Mouse (Mus musculus): ENCODE data around the gene Msantd2. TPM values are rescaled to one million over a fixed set of nuclear protein-coding genes. Genes with fewer than 3 reads are reported as not detected.

Gene Msantd2
- 7.6 and 13.2 TPM in 2 replicates for polyA plus RNA-seq (2012; rRNA removed; ENCODE audit: low replicate concordance)

GRCm38 (mm10) chr9:37488611-37489396, at the start of gene Msantd2:
TSS of gene Msantd2 (plus strand) at chr9:37489319.

GRCm38 (mm10) chr9:37527396-37528224, 38.5 kb downstream of the Msantd2 start, which contains the start of gene Esam:
TSS of gene Esam (plus strand) at chr9:37528078.

GRCm38 (mm10) chr9:37539170-37540025, 50.3 kb downstream of the Msantd2 start, which contains the start of gene Vsig2:
TSS of gene Vsig2 (plus strand) at chr9:37539255.

GRCm38 (mm10) chr9:37552536-37553293, 63.6 kb downstream of the Msantd2 start, which contains the start of gene Nrgn:
TSS of gene Nrgn (minus strand) at chr9:37552904.

GRCm38 (mm10) chr9:37554838-37555748, 66.0 kb downstream of the Msantd2 start, which contains the start of gene Siae:
TSS of gene Siae (plus strand) at chr9:37555698.

Other genes starting within 250 kb of the Msantd2 start
- 2.7 and 72.0 TPM in 2 replicates for gene Slc37a2, start 233.6 kb upstream of the Msantd2 start, polyA plus RNA-seq (2012; rRNA removed; ENCODE audit: low replicate concordance)
- gene Ccdc15, start 140.9 kb upstream of the Msantd2 start, polyA plus RNA-seq (2012; rRNA removed; ENCODE audit: low replicate concordance), result 0.30 and 0.82 TPM in 2 replicates
- gene Hepacam, start 122.0 kb upstream of the Msantd2 start, polyA plus RNA-seq (2012; rRNA removed; ENCODE audit: low replicate concordance), result 0.23 and 1.3 TPM in 2 replicates
- 8.2 and 12.8 TPM in 2 replicates for gene Robo4, start 87.4 kb upstream of the Msantd2 start, polyA plus RNA-seq (2012; rRNA removed; ENCODE audit: low replicate concordance)
- 1.4 and 4.5 TPM in 2 replicates for gene Robo3, start 56.1 kb upstream of the Msantd2 start, polyA plus RNA-seq (2012; rRNA removed; ENCODE audit: low replicate concordance)
- 15.7 and 16.2 TPM in 2 replicates for gene Esam, start 38.8 kb downstream of the Msantd2 start, polyA plus RNA-seq (2012; rRNA removed; ENCODE audit: low replicate concordance)
- 4.0 and 81.2 TPM in 2 replicates for gene Vsig2, start 49.9 kb downstream of the Msantd2 start, polyA plus RNA-seq (2012; rRNA removed; ENCODE audit: low replicate concordance)
- 3.6 and 5.6 TPM in 2 replicates for gene Nrgn, start 63.6 kb downstream of the Msantd2 start, polyA plus RNA-seq (2012; rRNA removed; ENCODE audit: low replicate concordance)
- gene Siae, start 66.4 kb downstream of the Msantd2 start, polyA plus RNA-seq (2012; rRNA removed; ENCODE audit: low replicate concordance), result 2.6 and 5.2 TPM in 2 replicates
- 0.14 TPM in 1 of 2 replicates, not detected in the other for gene Spa17, start 124.4 kb downstream of the Msantd2 start, polyA plus RNA-seq (2012; rRNA removed; ENCODE audit: low replicate concordance)
- gene Tbrg1, start 168.0 kb downstream of the Msantd2 start, polyA plus RNA-seq (2012; rRNA removed; ENCODE audit: low replicate concordance), result 32.5 and 42.3 TPM in 2 replicates
- not detected in 2 replicates for gene Panx3, start 179.9 kb downstream of the Msantd2 start, polyA plus RNA-seq (2012; rRNA removed; ENCODE audit: low replicate concordance)
- gene Olfr160, start 226.9 kb downstream of the Msantd2 start, polyA plus RNA-seq (2012; rRNA removed; ENCODE audit: low replicate concordance), result not detected in 2 replicates

Measured in duodenum, adult 2 months (tissue).